Mouse (Mus musculus): Measurements from ENCODE around the gene Mei1.
"Not testable (repeated sequence)": the region's sequence is repeated elsewhere in the genome, so short reads cannot be mapped to it uniquely, and the experiment has no call there.

Mei1 gene

DNA sequence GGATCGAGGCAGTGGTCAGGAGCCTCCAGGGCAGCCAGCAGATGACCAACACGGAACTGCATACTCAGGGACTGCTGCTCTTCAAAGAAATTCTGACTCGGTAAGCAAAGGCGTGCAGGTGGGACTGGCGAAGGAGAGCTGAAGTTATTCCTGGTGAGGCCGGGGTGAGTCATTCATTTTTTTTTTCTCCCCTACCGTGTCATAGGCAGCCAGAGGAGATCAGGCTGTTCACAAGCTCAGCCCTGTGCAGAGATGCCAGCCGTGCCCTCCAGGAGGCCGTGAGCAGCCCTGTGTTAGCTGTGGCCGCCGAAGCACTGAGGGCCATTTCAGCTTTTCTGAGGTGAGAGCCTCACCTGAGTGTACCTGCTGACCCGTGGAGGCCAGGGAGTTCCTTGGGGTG is 16.3 kb downstream of the Mei1 start:
- DNase-seq = no peak

GRCm38 (mm10) chr15:82087266-82087665 is 17.5 kb downstream of the Mei1 start:
- DNase-seq = peak; percentile 48

- DNase-seq = no peak
These were observed 21.3 kb downstream of the Mei1 start for GRCm38 (mm10) chr15:82091061-82091460.

DNA sequence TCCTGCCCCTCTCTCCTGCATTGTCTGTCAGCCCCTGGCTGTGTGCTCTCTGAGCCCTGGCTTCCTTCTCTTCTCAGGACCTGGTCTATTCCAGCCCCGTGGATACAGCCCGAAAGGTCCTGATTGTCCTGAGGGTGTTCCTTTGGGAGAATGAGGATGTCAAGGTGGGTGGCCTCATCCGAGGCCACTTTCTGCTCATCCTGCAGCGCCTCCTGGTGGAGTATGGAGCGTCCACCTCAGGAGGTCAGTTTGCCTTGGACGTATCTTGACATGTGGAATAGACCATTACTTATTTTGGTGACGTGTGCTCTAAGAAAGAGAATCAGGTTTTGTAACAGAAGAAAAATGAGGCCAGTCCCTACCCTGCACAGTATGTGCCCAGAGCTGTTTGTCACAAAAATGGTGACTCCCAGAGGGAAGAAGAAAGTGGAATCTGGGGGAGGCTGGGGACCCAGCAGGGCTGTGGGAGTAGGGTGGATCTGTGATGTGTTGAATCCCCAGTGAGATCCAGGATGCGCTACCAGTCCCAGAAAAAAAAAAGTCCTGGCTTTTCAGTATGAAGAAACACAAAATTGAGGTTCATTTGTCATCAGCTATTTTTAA is 37.3 kb downstream of the Mei1 start:
- DNase-seq = peak; percentile 81

- no peak for DNase-seq
These were observed 50.7 kb downstream of the Mei1 start for GRCm38 (mm10) chr15:82120544-82120943.

- not testable (repeated sequence) for DNase-seq
These were observed 56.9 kb downstream of the Mei1 start for GRCm38 (mm10) chr15:82126690-82127089.

DNA sequence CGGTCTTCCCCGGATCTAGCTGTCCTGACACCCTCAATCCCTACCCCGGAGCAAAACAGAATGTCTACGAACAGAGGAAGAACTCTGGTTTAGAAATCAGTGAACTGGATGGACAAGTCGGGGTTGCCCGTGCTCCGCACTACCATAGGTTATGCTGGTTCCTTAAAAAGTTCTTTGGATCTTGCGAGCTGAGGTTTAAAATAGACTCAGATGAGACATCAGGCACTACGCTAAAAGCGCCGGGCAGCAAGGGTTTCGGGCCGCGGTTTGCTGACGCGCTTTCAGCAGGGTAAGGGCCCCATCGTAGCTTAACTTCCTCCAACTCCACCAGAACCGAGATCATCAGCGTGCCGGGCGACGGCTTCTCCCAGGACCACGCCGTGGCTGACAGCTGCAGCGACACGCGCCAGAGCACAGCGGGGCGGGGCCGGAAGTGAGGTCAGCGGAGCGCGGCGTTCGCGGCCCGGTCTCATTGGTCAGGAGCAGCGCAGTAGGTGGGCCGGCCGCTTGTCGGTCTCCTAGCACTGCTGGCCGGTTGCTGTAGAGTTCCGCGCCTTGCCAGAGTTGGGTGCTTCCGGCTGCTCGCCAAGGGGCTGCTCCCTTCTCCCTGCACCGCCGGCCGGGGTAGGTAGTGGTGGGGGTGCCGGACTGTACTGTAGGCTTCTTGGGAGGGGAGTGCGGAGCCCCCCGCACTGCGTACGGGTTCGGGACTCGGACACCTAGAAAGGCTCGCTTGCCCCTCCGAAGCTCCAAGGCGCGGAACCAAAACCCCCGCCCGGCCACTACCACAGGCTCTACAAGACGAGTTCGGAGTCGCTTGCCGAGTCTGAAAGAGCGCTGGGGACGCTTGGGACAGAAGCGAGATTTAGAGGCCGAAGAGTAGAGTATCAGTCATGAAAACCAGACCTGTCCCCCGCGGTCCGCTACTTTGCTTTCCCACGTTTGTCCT is 57.9 kb downstream of the Mei1 start, which contains the start of gene Ccdc134:
Gene Ccdc134 (plus strand): TSS at position 497 of the 949 bp plus-strand sequence.
- peak; percentile 97 for DNase-seq

DNA sequence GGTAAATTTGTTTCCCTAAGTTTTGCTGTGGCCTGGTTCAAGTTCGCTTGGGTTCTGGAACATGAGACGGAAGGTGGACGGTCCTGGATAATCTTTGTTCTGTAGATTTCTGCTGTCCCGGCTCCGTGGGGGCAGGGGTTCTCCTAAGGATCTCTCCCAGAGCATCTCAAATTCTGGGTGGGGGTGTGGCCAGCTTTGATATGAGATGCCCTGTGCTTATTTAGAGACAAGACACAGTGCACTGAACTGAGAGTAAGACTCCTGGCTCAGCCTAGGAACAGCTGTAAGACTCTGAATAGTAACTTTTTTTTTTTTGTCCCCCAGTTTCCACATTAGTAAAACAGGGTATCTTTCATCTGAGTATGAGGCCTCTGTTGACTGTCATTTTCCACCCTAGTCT is 58.6 kb downstream of the Mei1 start:
- DNase-seq = no peak

- DNase-seq = peak; percentile 79
These were observed 60.8 kb downstream of the Mei1 start for GRCm38 (mm10) chr15:82130599-82130998.

DNA sequence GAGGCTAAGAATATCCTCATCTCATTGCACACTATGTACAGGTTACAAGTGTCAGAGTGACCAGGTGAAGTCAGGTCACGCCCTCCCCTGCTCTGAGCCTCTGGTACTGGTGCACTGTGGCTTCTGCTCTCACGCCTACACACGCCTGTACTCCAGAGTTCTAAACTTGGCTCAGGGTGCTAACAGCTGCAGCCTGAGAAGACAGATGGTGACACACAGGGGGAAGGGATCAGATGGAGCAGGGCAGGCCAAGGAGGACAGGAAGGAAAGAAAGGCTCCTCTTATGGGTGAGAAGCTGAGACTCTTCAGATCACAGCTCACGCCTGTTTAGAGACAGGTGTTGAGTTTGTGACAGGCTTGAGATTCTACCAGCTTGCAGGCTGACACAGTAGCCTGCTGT is 65.6 kb downstream of the Mei1 start:
- DNase-seq = no peak

DNA sequence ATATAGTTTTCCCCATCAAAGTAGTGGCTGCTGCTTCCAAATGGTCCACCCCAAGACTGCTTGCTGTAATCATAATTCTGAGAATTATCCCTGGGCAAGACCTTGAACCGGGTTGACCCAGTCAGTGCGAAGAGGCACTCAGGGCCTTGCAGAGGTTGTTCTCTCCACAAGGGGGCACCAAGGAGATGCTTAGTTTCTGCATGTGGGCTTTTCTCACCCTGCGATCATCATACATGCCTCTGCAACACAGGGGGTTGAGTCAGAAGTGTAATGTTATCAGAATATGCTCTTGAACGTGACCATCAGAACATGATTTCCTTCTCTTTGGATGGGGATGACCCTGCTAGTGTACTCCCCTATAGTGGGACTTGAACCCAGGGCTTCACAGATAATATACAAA is 68.8 kb downstream of the Mei1 start:
- DNase-seq = peak; percentile 79

DNA sequence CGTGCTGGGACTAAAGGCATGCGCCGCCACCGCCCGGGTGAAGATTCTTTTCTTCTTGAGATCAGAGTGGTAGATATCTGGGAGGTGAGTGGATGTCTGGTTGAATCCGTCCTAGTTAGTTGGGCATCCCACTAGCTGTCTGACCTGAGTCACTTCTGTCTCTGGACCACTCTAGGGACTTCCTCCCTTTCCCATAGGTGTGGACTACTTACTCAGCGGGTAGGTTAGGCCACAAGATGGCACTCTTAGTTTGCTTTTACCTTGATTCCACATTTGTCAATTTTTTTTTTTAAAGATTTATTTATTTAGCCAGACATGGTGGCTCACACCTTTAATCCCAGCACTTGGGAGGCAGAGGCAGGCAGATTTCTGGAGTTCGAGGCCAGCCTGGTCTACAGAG is 69.4 kb downstream of the Mei1 start:
- no peak for DNase-seq

DNA sequence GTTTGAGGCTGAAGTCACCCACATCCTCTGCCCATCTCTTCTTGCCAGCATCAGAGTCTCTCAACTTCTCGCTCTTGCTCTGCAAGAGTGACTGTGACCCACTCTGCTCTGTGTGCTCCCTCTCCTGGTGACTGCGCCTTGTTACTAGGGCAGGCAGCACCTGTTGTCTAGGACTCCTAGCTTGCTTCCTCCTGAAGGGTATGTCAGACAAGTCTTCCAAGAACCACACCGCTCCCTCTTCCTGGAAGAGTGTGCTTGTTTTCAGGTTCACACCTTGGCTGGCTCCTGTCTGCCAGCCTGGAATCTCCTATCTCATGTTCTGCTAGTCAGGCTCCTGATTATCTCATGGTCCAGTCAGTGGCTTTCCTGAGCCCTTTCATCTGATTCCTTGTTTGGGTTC is 70.6 kb downstream of the Mei1 start:
- DNase-seq = no peak

GRCm38 (mm10) chr15:82144157-82144556 is 74.4 kb downstream of the Mei1 start:
- no peak for DNase-seq

DNA sequence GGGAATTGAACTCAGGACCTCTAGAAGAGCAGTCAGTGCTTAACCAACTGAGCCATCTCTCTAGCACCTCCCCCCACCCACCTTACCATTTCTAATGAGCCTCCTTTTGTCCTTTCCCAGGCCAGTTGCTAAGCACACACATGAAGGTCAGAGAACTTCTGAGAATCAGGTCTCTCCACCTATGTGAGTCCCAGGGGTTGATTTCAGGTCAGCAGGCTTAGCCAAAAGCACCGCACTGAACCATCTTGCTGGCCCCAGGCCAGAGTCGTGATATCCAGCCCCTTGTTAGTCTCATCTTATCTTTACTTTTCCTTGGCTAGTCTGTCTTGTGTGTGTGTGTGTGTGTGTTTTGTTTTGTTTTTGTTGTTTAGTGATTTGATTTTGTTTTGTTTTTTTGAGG is 75.6 kb downstream of the Mei1 start:
- peak; percentile 43 for DNase-seq

GRCm38 (mm10) chr15:82145851-82146769 is 76.3 kb downstream of the Mei1 start:
- DNase-seq = peak; percentile 32

DNA sequence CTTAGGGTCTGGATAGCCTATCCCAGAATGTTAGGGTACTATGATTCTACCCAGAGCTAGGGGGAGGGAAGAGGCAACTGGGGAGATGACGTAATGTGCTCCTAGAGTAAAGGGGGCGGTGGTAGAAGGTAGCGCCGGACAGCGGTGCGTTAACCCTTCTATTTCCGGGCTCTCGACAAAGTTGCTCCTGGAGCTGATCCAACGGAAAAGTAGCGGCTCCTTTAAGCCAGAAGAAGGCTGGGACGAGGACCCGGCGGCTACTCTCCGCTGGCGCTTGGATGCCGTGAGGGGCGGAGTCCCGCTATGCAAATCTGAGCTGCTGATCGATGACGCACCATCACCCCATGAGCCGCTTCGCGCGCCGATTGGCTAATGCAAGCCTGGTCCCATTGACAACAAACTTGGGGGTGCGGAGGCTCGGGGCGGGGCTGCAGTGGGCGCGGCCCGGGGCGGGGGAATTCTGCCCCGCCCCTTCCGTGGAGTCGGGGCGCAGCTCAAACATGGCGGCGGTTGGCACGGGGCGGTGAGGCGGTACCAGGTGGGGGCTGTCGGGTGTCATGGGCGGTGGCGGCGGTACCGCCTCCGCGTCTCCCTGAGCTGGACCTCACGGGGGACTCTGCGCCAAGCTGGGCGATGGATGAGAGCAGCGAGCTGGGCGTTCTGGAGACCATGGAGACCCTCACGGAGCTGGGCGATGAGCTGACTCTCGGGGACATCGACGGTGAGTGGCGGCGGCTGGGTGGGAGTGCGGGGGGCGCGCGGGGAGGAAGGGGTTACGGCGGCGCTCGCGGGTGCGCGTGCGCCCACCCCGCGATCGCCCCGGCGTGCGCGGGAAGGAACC is 77.2 kb downstream of the Mei1 start, which contains the start of gene Srebf2:
Gene Srebf2 (plus strand): TSS at position 412 of the 841 bp plus-strand sequence.
- DNase-seq = peak; percentile 100

DNA sequence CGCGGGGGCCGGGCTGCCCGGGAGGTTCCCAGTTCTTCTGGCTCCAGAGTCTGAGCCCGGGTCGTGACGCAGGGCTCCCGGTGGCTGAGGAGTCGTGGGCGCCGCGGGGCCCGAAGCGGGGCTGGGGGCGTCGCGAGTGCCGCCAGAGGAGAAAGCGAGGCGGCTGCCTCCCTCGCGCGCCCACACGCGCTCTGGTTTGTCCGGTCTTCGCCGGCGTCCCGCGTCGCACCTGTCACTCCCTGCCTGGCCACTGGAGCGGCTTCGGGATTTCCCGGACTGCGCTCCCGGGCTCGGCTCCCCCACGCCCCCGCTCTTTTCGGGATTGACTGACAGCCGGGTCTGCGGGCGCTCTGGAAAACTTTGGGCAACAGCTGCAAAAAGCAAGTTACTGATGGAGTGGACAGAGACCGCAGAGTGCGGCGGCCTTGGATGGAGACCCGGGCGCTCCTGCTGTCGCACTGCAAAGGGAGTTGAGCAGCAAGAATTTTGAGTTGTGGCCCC is 77.9 kb downstream of the Mei1 start:
- DNase-seq = peak; percentile 82

DNA sequence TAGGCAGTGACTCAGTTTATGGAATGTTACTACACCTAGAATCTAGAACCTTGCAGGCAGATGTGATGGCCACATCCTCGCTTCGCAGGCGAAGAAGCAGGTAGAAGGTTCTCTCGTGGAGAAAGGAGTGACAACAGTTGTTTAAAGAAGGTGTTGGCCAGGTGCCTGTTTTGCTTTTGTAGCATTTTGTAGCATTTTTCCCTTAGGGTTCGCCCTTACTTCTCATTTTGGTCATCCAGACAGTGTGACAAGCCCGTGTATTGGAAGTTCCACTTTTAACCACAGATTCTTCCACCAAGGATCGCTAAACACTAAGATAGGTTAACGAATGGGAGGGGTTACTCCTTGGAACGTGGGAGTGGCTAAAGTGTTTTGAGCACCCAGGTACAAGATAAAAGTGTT is 78.7 kb downstream of the Mei1 start:
- no peak for DNase-seq

DNA sequence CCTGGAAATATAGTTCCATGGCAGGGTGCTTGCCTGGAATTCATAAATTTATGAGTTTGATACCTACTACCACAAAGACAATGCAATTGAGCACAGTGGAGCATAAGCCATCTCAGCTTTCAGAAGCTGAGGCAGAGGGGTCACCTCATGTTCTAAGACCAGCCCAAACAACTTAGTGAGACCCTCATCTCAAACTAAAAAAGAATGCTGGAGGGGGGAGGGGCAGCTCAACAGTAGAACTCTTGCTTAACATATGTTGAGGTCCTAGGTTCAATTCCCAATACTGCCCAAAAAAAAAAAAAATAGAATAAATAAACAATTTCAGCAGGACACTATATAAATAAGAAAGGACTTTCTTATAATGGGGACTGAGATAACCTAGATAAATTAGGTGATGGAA is 80.2 kb downstream of the Mei1 start:
- DNase-seq = no peak

DNA sequence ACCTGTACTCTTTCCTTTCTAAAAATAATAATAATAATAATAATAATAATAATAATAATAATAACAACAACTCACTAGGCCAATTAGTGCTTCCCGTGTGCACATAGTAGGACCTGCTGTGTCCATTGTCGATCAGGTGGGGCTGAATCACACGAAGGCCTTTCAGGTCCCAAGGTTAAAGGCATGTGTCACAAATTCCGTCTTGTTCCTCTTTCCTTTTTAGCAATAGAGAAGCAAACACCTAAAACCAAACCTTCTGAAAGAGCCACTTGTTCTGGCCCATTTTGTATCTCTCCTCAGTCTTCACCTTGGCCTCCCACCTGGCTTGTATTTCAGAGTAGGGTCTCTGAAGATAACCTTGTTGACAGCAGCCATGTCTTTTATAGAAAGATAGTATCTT is 81.4 kb downstream of the Mei1 start:
- DNase-seq = no peak

- no peak for DNase-seq
These were observed 82.2 kb downstream of the Mei1 start for GRCm38 (mm10) chr15:82152022-82152421.

Measured in retina, postnatal 1 day (tissue).